ENCODE assay signal across 29 mouse cellular contexts in genomic region chr4:66378586-66378985, GRCm38 (mm10). TPM values are rescaled to one million over a fixed set of nuclear protein-coding genes. Genes with fewer than 3 reads are reported as not detected.
DNase-seq lines count a peak whose midpoint lies in the region; ATAC-seq and TF ChIP-seq lines count a peak whose summit lies in the region.
"Had no signal": no experiment of that assay in that cellular context is flagged by ENCODE, and none has a peak within 500 bp of the region (broad histone marks: within the 10 kb centered on the region; RNA-seq: fewer than 3 reads in every experiment).

No protein-coding gene starts in this region.

- no peak overlapping the region for H3K9ac ChIP-seq in embryonic facial prominence, embryonic 12.5 days
- no peak overlapping the region for H3K9ac ChIP-seq in lung, embryonic 14.5 days
- H3K9ac ChIP-seq in neural tube, embryonic 15.5 days (replicated peaks), result no peak overlapping the region
- H3K9ac ChIP-seq: forebrain, embryonic 12.5 days; forebrain, postnatal 0 days; limb, embryonic 12.5 days; liver, embryonic 12.5 days; liver, postnatal 0 days; neural tube, embryonic 12.5 days had no signal

- no peaks in the 10 kb centered on the region for H3K27me3 ChIP-seq in embryonic facial prominence, embryonic 12.5 days
- no peaks in the 10 kb centered on the region for H3K27me3 ChIP-seq in embryonic facial prominence, embryonic 10.5 days (replicated peaks; ENCODE audit: low read depth, poor library complexity, severe bottlenecking)
- H3K27me3 ChIP-seq in lung, embryonic 14.5 days (ENCODE audit: insufficient read depth, low read length), result no peaks in the 10 kb centered on the region
- H3K27me3 ChIP-seq in neural tube, embryonic 15.5 days (replicated peaks), result no peaks in the 10 kb centered on the region
- H3K27me3 ChIP-seq: forebrain, embryonic 12.5 days; limb, embryonic 12.5 days; liver, embryonic 12.5 days; neural tube, embryonic 12.5 days had no signal

- TF ChIP-seq CTCF in lung, embryonic 14.5 days (IDR thresholded peaks at IDR 0.05; ENCODE audit: low read depth), result no peak

- no peak overlapping the region for H3K4me2 ChIP-seq in embryonic facial prominence, embryonic 12.5 days (replicated peaks)
- no peak overlapping the region for H3K4me2 ChIP-seq in lung, embryonic 14.5 days
- H3K4me2 ChIP-seq in neural tube, embryonic 15.5 days, result no peak overlapping the region
- H3K4me2 ChIP-seq: forebrain, embryonic 12.5 days; limb, embryonic 12.5 days; liver, embryonic 12.5 days; neural tube, embryonic 12.5 days had no signal

- 12% methylated on average over 2 of the region's 2 CpGs for WGBS in embryonic facial prominence, embryonic 12.5 days
- 22% methylated on average over 2 of the region's 2 CpGs for WGBS in embryonic facial prominence, embryonic 10.5 days
- WGBS in lung, embryonic 14.5 days, result 13% methylated on average over 2 of the region's 2 CpGs
- WGBS in neural tube, embryonic 15.5 days, result 38% methylated on average over 2 of the region's 2 CpGs

- no peak overlapping the region for H3K4me3 ChIP-seq in embryonic facial prominence, embryonic 12.5 days
- no peak overlapping the region for H3K4me3 ChIP-seq in embryonic facial prominence, embryonic 10.5 days
- H3K4me3 ChIP-seq in lung, embryonic 14.5 days (ENCODE audit: low read depth, low read length), result no peak overlapping the region
- no peak overlapping the region for H3K4me3 ChIP-seq in neural tube, embryonic 15.5 days (replicated peaks)
- H3K4me3 ChIP-seq: forebrain, embryonic 12.5 days; hindbrain, embryonic 10.5 days; limb, embryonic 12.5 days; liver, embryonic 12.5 days; neural tube, embryonic 12.5 days had no signal

- ATAC-seq in embryonic facial prominence, embryonic 12.5 days (ENCODE audit: insufficient number of reproducible peaks, insufficient read depth, low FRiP score, low TSS enrichment), result no peak; the same call in 1 of the 2 replicates
- ATAC-seq in lung, embryonic 14.5 days (ENCODE audit: insufficient read depth), result peak; percentile 54
- ATAC-seq in neural tube, embryonic 15.5 days (ENCODE audit: low FRiP score), result no peak
- ATAC-seq: forebrain, postnatal 0 days; hindbrain, embryonic 16.5 days; liver, embryonic 12.5 days; liver, postnatal 0 days; midbrain, embryonic 16.5 days had no signal

- peaks cover 11% of the 10 kb centered on the region for H3K4me1 ChIP-seq in embryonic facial prominence, embryonic 12.5 days
- peaks cover 22% of the 10 kb centered on the region for H3K4me1 ChIP-seq in embryonic facial prominence, embryonic 10.5 days
- H3K4me1 ChIP-seq in lung, embryonic 14.5 days (ENCODE audit: insufficient read depth), result peaks cover 3% of the 10 kb centered on the region; the same call in 1 of the 2 replicates
- peaks cover 13% of the 10 kb centered on the region for H3K4me1 ChIP-seq in neural tube, embryonic 15.5 days
- H3K4me1 ChIP-seq: hindbrain, embryonic 10.5 days; liver, embryonic 12.5 days; neural tube, embryonic 12.5 days had no signal

- no peak for DNase-seq in embryonic facial prominence, embryonic 10.5 days (ENCODE audit: low spot score)
- DNase-seq in lung, embryonic 14.5 days, result peak; percentile 51
- DNase-seq in lung, postnatal 4 days, result no peak
- no peak for DNase-seq in neural tube, embryonic 10.5 days (ENCODE audit: extremely low spot score, low spot score)
- DNase-seq in cerebellum, adult 11-12 months, result no peak
- DNase-seq in layer of hippocampus, postnatal 10 days (ENCODE audit: low spot score in 2 of 2), result no peak
- DNase-seq: cerebellum, adult 8-10 months; cerebellum, postnatal 25 days; forebrain, postnatal 0 days; gastrocnemius, postnatal 14 days; heart, postnatal 14 days; kidney, adult 9 months; kidney, postnatal 14 days; layer of hippocampus, adult 9-11 months; liver, postnatal 0 days; right cerebral cortex, postnatal 4 days; thymus, adult 2 months; thymus, postnatal 36 days had no signal

- H3K27ac ChIP-seq in embryonic facial prominence, embryonic 12.5 days, result 0 out of 2 replicates have a peak overlapping the region, but pooled peaks have one; percentile 5
- H3K27ac ChIP-seq in embryonic facial prominence, embryonic 10.5 days (replicated peaks), result no peak overlapping the region
- no peak overlapping the region for H3K27ac ChIP-seq in lung, embryonic 14.5 days (ENCODE audit: low read depth)
- H3K27ac ChIP-seq in neural tube, embryonic 15.5 days (replicated peaks), result 0 out of 2 replicates have a peak overlapping the region, but pooled peaks have one; percentile 5
- H3K27ac ChIP-seq: forebrain, embryonic 12.5 days; hindbrain, embryonic 10.5 days; limb, embryonic 12.5 days; liver, embryonic 12.5 days; neural tube, embryonic 12.5 days had no signal

- H3K9me3 ChIP-seq in embryonic facial prominence, embryonic 12.5 days, result no peaks in the 10 kb centered on the region
- H3K9me3 ChIP-seq in embryonic facial prominence, embryonic 10.5 days, result no peaks in the 10 kb centered on the region
- no peaks in the 10 kb centered on the region for H3K9me3 ChIP-seq in lung, embryonic 14.5 days (ENCODE audit: low read depth, low read length)
- no peaks in the 10 kb centered on the region for H3K9me3 ChIP-seq in neural tube, embryonic 15.5 days (replicated peaks)
- H3K9me3 ChIP-seq: forebrain, embryonic 12.5 days; hindbrain, embryonic 10.5 days; limb, embryonic 12.5 days; liver, embryonic 12.5 days; neural tube, embryonic 12.5 days had no signal

- no peaks in the 10 kb centered on the region for H3K36me3 ChIP-seq in embryonic facial prominence, embryonic 12.5 days
- H3K36me3 ChIP-seq in embryonic facial prominence, embryonic 10.5 days (replicated peaks), result no peaks in the 10 kb centered on the region
- no peaks in the 10 kb centered on the region for H3K36me3 ChIP-seq in lung, embryonic 14.5 days (ENCODE audit: insufficient read depth)
- H3K36me3 ChIP-seq in neural tube, embryonic 15.5 days, result no peaks in the 10 kb centered on the region
- H3K36me3 ChIP-seq: forebrain, embryonic 12.5 days; hindbrain, embryonic 10.5 days; limb, embryonic 12.5 days; liver, embryonic 12.5 days; neural tube, embryonic 12.5 days had no signal

RNA-seq across cellular contexts. Expression of gene Astn2, which starts 25.8 kb away (rescaled TPM):
- polyA plus RNA-seq in embryonic facial prominence, embryonic 12.5 days (2016; fragmentation: Nextera tagmentation; extraction: Ambion mirVana), result 1.6 and 2.0 TPM in 2 replicates
- polyA plus RNA-seq in embryonic facial prominence, embryonic 10.5 days (2016; fragmentation: Nextera tagmentation; extraction: Ambion mirVana), result 0.40 and 0.60 TPM in 2 replicates
- polyA plus RNA-seq in lung, embryonic 14.5 days (2014; fragmentation: Nextera tagmentation; extraction: Ambion mirVana), result 1.1 and 1.2 TPM in 2 replicates
- polyA plus RNA-seq in neural tube, embryonic 15.5 days (2015; fragmentation: Nextera tagmentation; extraction: Ambion mirVana), result 2.5 and 3.9 TPM in 2 replicates
- 10 to 100 TPM; 32.5 to 35.1 TPM for total RNA-seq in layer of hippocampus, postnatal 10 days (2021)
- total RNA-seq: granulocyte monocyte progenitor cell, adult 5-6 weeks; MEL had no signal

Comparison
In these comparisons a context has a peak if more than half of its experiments do, and no peak if none do; other contexts are left out.
1. H3K27ac ChIP-seq: peak in embryonic facial prominence, embryonic 12.5 days (single experiment) and neural tube, embryonic 15.5 days (single experiment); none in embryonic facial prominence, embryonic 10.5 days (single experiment) and lung, embryonic 14.5 days (single experiment).